Mouse (Mus musculus) midbrain, postnatal 0 days (tissue): ENCODE measurements around the gene Kansl1. TPM values are rescaled to one million over a fixed set of nuclear protein-coding genes. Genes with fewer than 3 reads are reported as not detected.

Experiments used
- ATAC-seq: fragments of 200-750 bp; cut with Nextera tagmentation; 2 replicates; pipeline ENCODE4 v1.8.0; 2017; ENCODE audit warnings: moderate number of reproducible peaks, mild to moderate bottlenecking, moderate TSS enrichment, moderate library complexity; ENCODE audit not compliant: low FRiP score
- DNase-seq: peaks from one replicate; pipeline ENCODE4 v3.0.0-alpha.2; 2015; ENCODE audit warnings: low spot score
- H3K27ac ChIP-seq: fragments of 300-500 bp; sonication (generic); 2 replicates; pipeline ENCODE4 v1.5.1; 2014; ENCODE audit warnings: low read depth, mild to moderate bottlenecking, low read length, mixed read lengths
- H3K27me3 ChIP-seq: fragments of 300-500 bp; sonication (generic); 2 replicates; pipeline ENCODE4 v1.6.1; 2014; ENCODE audit warnings: low read length, control low read depth, mixed read lengths; ENCODE audit not compliant: insufficient read depth
- H3K36me3 ChIP-seq: fragments of 300-500 bp; sonication (generic); 2 replicates; pipeline ENCODE4 v1.6.1; 2014; ENCODE audit warnings: low read length, control low read depth, mixed read lengths; ENCODE audit not compliant: insufficient read depth
- H3K4me1 ChIP-seq: fragments of 300-500 bp; sonication (generic); 2 replicates; pipeline ENCODE4 v1.6.1; 2014; ENCODE audit warnings: mild to moderate bottlenecking, control low read depth, antibody characterized with exemption, low read length, mixed read lengths; ENCODE audit not compliant: insufficient read depth
- H3K4me2 ChIP-seq: fragments of 300-500 bp; sonication (generic); 2 replicates; pipeline ENCODE4 v1.6.1; 2014; ENCODE audit warnings: low read depth, mild to moderate bottlenecking, low read length, mixed read lengths; ENCODE audit not compliant: poor library complexity, severe bottlenecking
- H3K4me3 ChIP-seq: fragments of 300-500 bp; sonication (generic); 2 replicates; pipeline ENCODE4 v1.5.1; 2014; ENCODE audit warnings: low read depth, mild to moderate bottlenecking, low read length, moderate library complexity
- H3K9ac ChIP-seq: fragments of 300-500 bp; sonication (generic); replicated peaks from 2 replicates; pipeline ENCODE4 v1.6.1; 2014; ENCODE audit warnings: mild to moderate bottlenecking, low read length, moderate library complexity, mixed read lengths; ENCODE audit not compliant: poor library complexity, severe bottlenecking
- H3K9me3 ChIP-seq: fragments of 300-500 bp; sonication (generic); 2 replicates; pipeline ENCODE4 v1.6.1; 2016; ENCODE audit warnings: low read length, control low read depth
- CTCF ChIP-seq: IDR thresholded peaks from 2 replicates; pipeline ENCODE4 v1.5.1; 2016; ENCODE audit warnings: antibody characterized with exemption, mild to moderate bottlenecking
- WGBS: fragments of 180-500 bp; shearing (Covaris S2); extraction: QIAGEN DNeasy Blood & Tissue Kit; methylation state at CpG from one replicate; pipeline ENCODE4 v1.1.7; 2014; 5-methylcytosine and 5-hydroxymethylcytosine counted together
- microRNA-seq: library from miRNA; unstranded; fragments of <30 nt; microRNA quantifications from one replicate; pipeline ENCODE4, GENCODE M21; 2016; ENCODE audit warnings: borderline number of aligned reads
- polyA plus RNA-seq: library from polyadenylated mRNA; unstranded; fragments of >200 nt; fragmentation: Nextera tagmentation; extraction: Ambion mirVana; gene quantifications from 2 replicates; pipeline ENCODE4 v1.2.1, GENCODE M21; 2015
- total RNA-seq: library from RNA; depleted of rRNA; stranded (reverse); fragments of >200 nt; gene quantifications from 2 replicates; pipeline ENCODE4 v1.2.3, GENCODE M21; 2014; rRNA removed

Gene Kansl1
- total and polyA plus RNA-seq, 2 experiments from 2014 or later: 22.0 to 82.3 TPM

- TF ChIP-seq CTCF: no peak
- DNase-seq (no peak), ATAC-seq (no peak)
- no peak overlapping the region for H3K4me2 ChIP-seq
- peaks cover 5% of the 10 kb centered on the region; the same call in 1 of the 2 replicates for H3K4me1 ChIP-seq
- H3K9ac ChIP-seq: no peak overlapping the region
- H3K9me3 ChIP-seq: no peaks in the 10 kb centered on the region
- H3K36me3 ChIP-seq: peaks cover 46% of the 10 kb centered on the region
- H3K27me3 ChIP-seq: no peaks in the 10 kb centered on the region
- 98% methylated on average over 18 of the region's 18 CpGs for WGBS
- H3K27ac ChIP-seq: no peak overlapping the region
- no peak overlapping the region for H3K4me3 ChIP-seq
Measured at GRCm38 (mm10) chr11:104287113-104287512, 181.5 kb downstream of the Kansl1 start.

Small RNA genes within 50 kb of the gene (microRNA-seq; reads per million reads assigned to microRNA genes)
- gene Gm47315: not detected

Other genes with a start within 250 kb of the Kansl1 start
- gene Mapt, start 237.5 kb downstream of the Kansl1 start, total RNA-seq: 673 and 700 TPM in 2 replicates
- gene Mapt, start 237.5 kb downstream of the Kansl1 start, polyA plus RNA-seq: 1,369 and 1,377 TPM in 2 replicates
- 33.5 and 42.4 TPM in 2 replicates for gene Cdc27, start 81.8 kb upstream of the Kansl1 start, total RNA-seq
- 34.1 and 34.9 TPM in 2 replicates for gene Cdc27, start 81.8 kb upstream of the Kansl1 start, polyA plus RNA-seq
- 2.5 and 4.0 TPM in 2 replicates for gene Myl4, start 81.8 kb upstream of the Kansl1 start, total RNA-seq
- 4.6 and 5.4 TPM in 2 replicates for gene Myl4, start 81.8 kb upstream of the Kansl1 start, polyA plus RNA-seq
- 1.5 and 1.7 TPM in 2 replicates for gene Itgb3, start 139.1 kb upstream of the Kansl1 start, total RNA-seq
- gene Itgb3, start 139.1 kb upstream of the Kansl1 start, polyA plus RNA-seq: 0.62 and 0.83 TPM in 2 replicates
- gene Gm11639, start 216.8 kb upstream of the Kansl1 start, total RNA-seq: under 0.01 TPM in 2 replicates
- 0.01 and 0.33 TPM in 2 replicates for gene Gm11639, start 216.8 kb upstream of the Kansl1 start, polyA plus RNA-seq